Mouse (Mus musculus): Measurements from ENCODE around the gene Cab39. TPM values are rescaled to one million over a fixed set of nuclear protein-coding genes. Genes with fewer than 3 reads are reported as not detected.
A peak's percentile ranks its signal among the peaks of the same experiment; 100 is the strongest.
"Not testable (repeated sequence)": the region's sequence is repeated elsewhere in the genome, so short reads cannot be mapped to it uniquely, and the experiment has no call there.

Cab39 gene
- total RNA-seq, 1 experiment from 2014 or later: 113 TPM

- DNase-seq: no peak
Observed at GRCm38 (mm10) chr1:85790565-85790964, 2.7 kb upstream of the Cab39 start.

- no peak for DNase-seq
Observed at GRCm38 (mm10) chr1:85791476-85791875, 1.8 kb upstream of the Cab39 start.

GRCm38 (mm10) chr1:85794106-85794771 lies 998 bp downstream of the Cab39 start:
- DNase-seq: peak; percentile 43

- DNase-seq: no peak
Observed at GRCm38 (mm10) chr1:85795196-85795595, 2.0 kb downstream of the Cab39 start.

- DNase-seq: no peak
Observed at GRCm38 (mm10) chr1:85799776-85800175, 6.5 kb downstream of the Cab39 start.

GRCm38 (mm10) chr1:85802517-85802916 lies 9.3 kb downstream of the Cab39 start:
- no peak for DNase-seq

- DNase-seq: no peak
Observed at GRCm38 (mm10) chr1:85804551-85804950, 11.3 kb downstream of the Cab39 start.

GRCm38 (mm10) chr1:85809256-85809655 lies 16.0 kb downstream of the Cab39 start:
- DNase-seq: no peak

- DNase-seq: no peak
Observed at GRCm38 (mm10) chr1:85810343-85810742, 17.1 kb downstream of the Cab39 start.

GRCm38 (mm10) chr1:85810787-85811186 lies 17.5 kb downstream of the Cab39 start:
- DNase-seq: no peak

GRCm38 (mm10) chr1:85814213-85814612 lies 21.0 kb downstream of the Cab39 start:
- not testable (repeated sequence) for DNase-seq

- no peak for DNase-seq
Observed at GRCm38 (mm10) chr1:85818121-85818520, 24.9 kb downstream of the Cab39 start.

GRCm38 (mm10) chr1:85819695-85820094 lies 26.5 kb downstream of the Cab39 start:
- no peak for DNase-seq

GRCm38 (mm10) chr1:85822239-85822638 lies 29.0 kb downstream of the Cab39 start:
- no peak for DNase-seq

- DNase-seq: no peak
Observed at GRCm38 (mm10) chr1:85824905-85825304, 31.7 kb downstream of the Cab39 start.

GRCm38 (mm10) chr1:85827166-85827565 lies 33.9 kb downstream of the Cab39 start:
- no peak for DNase-seq

GRCm38 (mm10) chr1:85829016-85829415 lies 35.8 kb downstream of the Cab39 start:
- no peak for DNase-seq

GRCm38 (mm10) chr1:85838056-85838455 lies 44.8 kb downstream of the Cab39 start:
- DNase-seq: no peak

GRCm38 (mm10) chr1:85839356-85839755 lies 46.1 kb downstream of the Cab39 start:
- DNase-seq: no peak

- DNase-seq: no peak
Observed at GRCm38 (mm10) chr1:85839790-85840189, 46.5 kb downstream of the Cab39 start.

- no peak for DNase-seq
Observed at GRCm38 (mm10) chr1:85840421-85840820, 47.2 kb downstream of the Cab39 start.

- no peak for DNase-seq
Observed at GRCm38 (mm10) chr1:85842251-85842650, 49.0 kb downstream of the Cab39 start.

- DNase-seq: no peak
Observed at GRCm38 (mm10) chr1:85843291-85843863, 50.1 kb downstream of the Cab39 start.

- peak; percentile 22 for DNase-seq
Observed at GRCm38 (mm10) chr1:85844981-85845380, 51.7 kb downstream of the Cab39 start.

Data from adrenal gland, postnatal 25 days (tissue).